Mouse (Mus musculus) bone marrow macrophage, adult 2 months (primary cell): ENCODE measurements at regions not wholly inside any gene's neighbourhood (a gene's known extent, or its start where the extent isn't known, plus 50 kb on each side); places are given as distances from the start of the nearest gene placed in this dataset.

ENCODE experiments used
- CTCF ChIP-seq: IDR thresholded peaks from 2 replicates; pipeline ENCODE4 v1.5.1; 2012; ENCODE audit warnings: low read depth, mild to moderate bottlenecking, low read length, moderate library complexity
- POLR2A ChIP-seq: IDR thresholded peaks from 2 replicates; pipeline ENCODE4 v1.6.1; 2012; ENCODE audit warnings: mild to moderate bottlenecking, low read depth, low read length, borderline replicate concordance

DNA sequence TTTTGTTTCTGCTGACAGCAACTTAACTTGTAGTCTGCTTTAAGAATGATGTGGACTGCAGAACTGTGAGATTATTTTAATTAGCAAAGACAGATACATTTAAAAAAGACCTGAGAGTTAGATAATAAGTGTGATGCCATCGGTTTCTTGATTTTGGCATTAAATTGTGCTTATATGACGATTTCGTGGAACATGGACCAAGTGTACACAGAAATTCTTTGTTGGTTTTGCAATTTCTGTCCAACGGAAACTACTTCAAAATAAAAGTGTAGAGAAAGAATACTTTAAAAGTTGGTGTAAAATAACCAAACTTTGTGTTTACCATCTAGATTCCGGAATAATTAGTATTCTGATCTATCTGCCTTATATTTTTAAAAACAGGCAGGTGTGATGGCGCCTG lies 81.4 kb upstream of the Pik3r1 start:
- no peak for TF ChIP-seq CTCF
- TF ChIP-seq POLR2A, result no peak
